Mouse (Mus musculus) adrenal gland, adult (tissue): Measurements from ENCODE around the gene L1td1.
"Not testable (repeated sequence)": the region's sequence is repeated elsewhere in the genome, so short reads cannot be mapped to it uniquely, and the experiment has no call there.

Experiments
- DNase-seq, 2 experiments: peaks; one replicate each; pipeline ENCODE4 v3.0.0; 2022 to 2023; ENCODE audit warnings: low spot score in 1 of 2; ENCODE audit not compliant: inconsistent age in 2 of 2

Gene L1td1

DNA sequence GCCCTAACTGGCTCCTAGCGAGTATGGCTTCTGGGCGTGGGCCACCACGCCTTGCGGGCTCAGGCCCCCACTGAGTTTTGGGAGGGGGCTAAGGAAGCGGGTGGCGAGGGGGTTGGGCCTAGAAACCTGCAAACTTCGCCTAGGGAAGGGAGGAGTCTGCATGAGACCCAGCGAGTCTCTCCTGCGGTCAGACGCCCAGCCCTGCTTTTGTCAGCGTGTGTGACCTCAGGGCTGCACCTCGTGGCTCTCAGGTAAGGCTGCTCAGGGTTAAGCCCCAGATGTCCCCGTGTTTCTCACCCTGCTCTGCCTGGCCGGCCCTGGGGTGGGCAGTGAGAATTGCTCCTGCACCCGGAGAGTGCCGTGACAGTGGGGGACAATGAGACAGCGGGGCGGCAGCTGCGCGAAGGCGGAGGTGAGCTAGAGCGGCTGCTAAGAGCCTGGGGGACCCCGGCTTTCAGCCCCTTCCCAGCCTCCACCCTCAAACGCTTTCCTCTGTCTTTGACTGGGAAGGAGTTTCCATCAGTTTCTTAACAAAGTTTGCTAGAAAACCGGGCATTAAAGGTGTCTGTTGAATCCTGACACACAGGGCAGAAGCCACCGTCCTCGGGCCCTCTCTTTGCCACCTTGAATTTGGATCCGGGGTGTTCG is at the start of gene L1td1:
TSS of gene L1td1 (plus strand) at position 145 of the 648 bp plus-strand sequence.
- no peak for DNase-seq

DNA sequence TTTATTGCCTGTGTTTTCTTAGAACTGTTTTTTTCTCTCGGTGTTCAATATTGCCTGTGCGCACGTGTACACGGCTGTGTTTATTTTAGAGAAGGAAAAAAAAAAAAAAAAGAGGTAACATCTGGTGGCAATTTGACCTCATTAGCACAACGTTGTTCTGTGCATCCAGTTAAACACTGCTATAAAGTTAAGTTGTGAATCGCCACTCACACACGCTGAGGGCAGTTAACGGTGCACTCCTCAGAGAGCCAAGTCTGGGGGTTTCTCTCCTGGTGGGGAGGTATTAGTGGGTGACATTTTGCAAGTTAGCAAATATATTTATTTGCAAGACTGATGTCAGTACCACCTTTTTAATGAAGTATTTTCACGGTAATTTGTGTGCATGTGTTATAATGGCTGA is 49.0 kb upstream of the L1td1 start:
- DNase-seq, result no peak

DNA sequence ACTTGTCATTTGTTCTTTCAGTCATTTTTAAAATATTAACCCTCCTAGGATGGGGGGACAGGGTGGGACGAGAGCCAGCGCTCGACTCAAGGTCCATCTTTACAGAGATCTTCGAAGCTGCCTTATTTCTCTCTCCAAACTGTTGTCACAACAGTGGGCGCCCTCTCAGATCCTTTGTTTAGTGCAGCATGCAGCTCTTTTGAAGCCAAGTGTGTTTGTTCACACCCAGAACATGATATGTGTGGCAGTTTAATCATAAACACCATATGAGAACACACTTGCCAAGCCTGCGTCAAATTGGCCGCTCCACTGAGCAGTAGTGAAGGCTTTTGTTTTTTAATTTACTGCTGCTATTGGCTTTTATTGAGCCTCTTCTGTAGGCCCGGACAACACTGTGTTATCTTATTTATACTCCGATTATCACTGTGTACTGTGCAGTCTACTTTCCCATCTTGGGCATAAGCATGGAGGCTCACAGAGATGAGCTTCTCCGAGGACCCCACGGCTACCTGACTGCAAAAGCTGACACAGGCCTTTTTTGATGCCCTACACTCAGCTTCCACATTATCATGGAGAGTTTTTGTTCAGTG is 39.8 kb upstream of the L1td1 start:
- DNase-seq, result no peak

DNA sequence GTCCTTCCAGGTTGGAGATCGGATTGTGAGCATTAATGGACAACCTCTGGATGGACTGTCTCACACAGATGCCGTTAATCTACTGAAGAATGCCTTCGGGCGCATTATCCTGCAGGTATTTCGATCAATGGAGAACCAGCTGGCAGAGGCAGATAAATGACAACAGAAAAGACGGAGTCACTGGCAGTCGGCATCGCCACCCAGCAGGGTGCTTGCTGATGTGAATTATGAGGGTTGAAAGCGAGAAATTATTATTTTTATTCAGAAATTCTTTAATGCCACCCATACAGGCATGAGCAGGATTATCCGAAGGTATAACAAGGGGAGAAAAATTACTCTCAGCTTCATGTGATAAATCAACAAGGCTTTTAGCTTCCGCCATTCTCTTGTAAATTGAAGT is 38.4 kb upstream of the L1td1 start:
- no peak for DNase-seq

- no peak for DNase-seq
Measured at GRCm38 (mm10) chr4:98688520-98688919, 38.0 kb upstream of the L1td1 start.

GRCm38 (mm10) chr4:98689988-98690387 is 36.5 kb upstream of the L1td1 start:
- DNase-seq, result no peak

GRCm38 (mm10) chr4:98693465-98694185 is 32.9 kb upstream of the L1td1 start:
- peak in 1 of 2 experiments; percentile 26 for DNase-seq

- DNase-seq, result no peak
Measured at GRCm38 (mm10) chr4:98697932-98698331, 28.6 kb upstream of the L1td1 start.

DNA sequence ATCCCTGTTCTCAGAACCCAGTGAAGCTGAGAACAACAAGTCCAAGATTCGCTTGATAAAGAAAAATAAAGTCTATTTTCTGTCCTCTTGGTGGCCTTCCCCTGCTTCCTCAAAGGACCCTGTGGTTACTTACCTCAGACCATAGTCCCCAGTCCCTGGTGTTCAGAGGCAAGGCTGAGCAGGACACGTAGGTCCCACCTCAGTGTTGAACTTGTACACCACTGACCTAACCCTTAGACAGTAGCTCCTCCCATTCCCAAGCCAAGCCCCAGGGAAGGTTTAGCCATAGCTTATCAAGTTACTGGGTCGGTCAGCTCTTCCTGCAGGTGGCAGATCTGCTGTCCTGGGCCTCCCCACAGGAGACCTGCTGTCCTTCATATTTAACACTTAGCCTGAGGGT is 27.6 kb upstream of the L1td1 start:
- no peak for DNase-seq

DNA sequence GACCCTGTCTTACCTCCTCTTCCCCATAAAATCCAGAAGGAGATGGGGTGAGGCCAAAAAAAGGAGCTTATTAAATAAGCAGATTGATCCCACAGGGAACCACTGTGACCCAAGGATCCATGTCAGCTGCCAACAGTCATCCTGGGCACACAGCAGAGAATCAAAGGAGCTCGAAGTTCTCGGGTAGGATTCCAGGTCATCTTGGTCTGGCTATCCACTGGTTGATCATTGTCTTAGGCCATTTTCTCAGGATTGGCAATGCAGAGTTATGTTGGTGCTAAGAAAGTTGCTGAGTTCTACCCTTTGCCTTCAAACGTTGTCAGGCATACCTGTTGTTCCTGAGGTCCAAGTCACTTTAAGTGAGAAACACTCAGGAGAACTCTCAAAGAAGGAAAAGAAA is 26.4 kb upstream of the L1td1 start:
- DNase-seq, result no peak

DNA sequence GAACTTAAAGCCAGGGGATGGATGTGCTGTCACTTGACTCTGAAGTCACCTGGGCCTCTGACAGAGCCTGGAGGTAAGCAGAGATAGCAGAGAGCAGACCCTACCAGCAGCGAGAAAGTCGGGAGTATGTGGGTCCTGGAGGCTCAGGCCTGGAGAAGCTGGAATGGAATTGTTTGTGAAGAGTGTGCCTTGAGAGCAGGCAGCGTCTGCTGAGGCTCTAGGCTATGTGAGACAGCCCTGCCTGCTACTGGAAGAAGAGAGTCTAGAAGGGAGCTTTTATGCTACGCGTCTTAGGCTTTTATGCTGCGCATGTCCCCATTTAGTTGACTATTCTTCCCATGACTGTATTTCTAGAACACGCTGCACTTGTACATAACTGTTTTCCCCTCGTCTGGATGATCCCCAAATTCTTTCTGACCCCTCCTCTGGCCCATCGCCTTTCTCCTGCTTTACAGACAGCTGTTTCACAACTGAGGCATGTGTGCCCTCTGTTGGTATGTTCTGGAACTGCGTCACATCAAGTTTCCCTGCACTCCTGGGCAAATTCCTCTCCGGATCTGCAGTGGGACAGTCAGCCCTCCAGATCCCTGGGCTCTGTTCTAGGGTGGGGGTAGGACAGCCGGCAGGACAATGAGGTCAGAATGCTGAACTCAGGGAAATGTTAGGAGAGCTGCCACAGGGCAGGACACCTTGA is 24.2 kb upstream of the L1td1 start:
- peak; percentile 25 to 83 for DNase-seq

- no peak for DNase-seq
Measured at GRCm38 (mm10) chr4:98710891-98711290, 15.6 kb upstream of the L1td1 start.

- DNase-seq, result no peak
Measured at GRCm38 (mm10) chr4:98717735-98718546, 8.6 kb upstream of the L1td1 start.

DNA sequence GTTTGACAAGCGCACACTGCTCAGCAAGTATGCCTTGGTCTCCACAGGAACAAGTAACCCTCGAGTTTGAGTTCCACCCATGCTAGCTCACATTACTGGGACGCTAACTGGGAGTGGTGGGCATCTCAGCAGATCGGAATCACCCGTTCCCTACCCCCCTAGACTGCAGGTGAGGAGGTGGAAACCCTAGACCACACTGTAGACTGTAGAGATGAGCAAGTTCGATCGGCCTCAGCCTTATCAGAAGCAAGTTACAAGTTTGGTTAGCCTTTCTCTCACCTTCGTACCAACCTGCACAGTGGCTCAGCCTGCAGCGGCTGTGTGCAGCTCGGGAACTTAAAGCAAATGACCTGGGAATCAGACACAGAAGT is 8.0 kb upstream of the L1td1 start:
- DNase-seq, result no peak

DNA sequence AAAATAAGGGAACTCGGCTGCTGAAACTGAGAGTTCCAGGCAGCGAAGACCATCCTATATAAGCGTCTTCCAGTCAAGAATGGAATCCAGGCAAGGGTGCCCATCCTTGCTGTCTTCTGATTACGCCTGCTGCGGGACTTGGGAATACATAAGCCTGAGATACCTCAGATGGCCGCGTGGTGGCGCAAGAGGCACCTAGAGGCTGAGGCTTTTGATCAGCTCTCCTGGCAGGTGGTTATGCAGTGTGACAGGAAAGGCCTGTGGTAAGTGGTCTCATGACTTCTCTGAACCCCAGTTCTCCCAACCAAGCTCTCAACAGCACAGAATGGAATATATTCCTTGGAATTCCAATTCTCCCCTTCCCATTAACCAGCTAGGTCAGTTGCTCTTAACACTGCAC is 4.1 kb upstream of the L1td1 start:
- DNase-seq, result peak; percentile 43 to 83

DNA sequence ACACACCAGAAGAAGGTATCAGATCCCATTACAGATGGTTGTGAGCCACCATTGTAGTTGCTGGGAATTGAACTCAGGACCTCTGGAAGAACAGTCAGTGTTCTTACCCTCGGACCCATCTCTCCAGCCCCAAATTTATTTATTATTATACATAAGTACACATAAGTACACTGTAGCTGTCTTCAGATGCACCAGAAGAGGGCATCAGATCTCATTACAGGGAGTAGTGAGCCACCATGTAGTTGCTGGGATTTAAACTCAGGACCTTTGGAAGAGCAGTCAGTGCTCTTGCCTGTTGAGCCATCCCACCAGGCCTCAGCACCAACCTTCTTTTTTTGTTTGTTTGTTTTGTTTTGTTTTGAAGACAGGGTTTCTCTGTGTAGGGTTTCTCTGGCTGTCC is 1.9 kb upstream of the L1td1 start:
- not testable (repeated sequence) for DNase-seq

DNA sequence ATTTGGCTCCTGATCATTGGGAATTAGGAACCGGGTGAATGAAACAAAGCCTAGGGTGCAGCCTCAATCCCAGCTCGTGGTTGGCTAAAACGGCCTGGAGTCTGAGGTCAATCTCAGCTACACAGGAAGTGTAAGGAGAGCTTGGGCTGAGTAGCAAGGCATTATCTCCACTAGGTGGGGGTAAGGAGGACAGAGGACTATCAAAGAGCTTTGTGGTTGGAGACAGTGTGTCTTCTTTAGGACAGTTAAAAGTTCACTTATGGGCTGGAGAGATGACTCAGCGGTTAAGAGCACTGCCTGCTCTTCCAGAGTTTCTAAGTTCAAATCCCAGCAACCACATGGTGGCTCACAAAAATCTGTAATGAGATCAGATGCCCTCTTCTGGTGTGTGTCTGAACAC is 1.1 kb upstream of the L1td1 start:
- DNase-seq, result no peak

- DNase-seq, result no peak
Measured at GRCm38 (mm10) chr4:98727295-98727958, 893 bp downstream of the L1td1 start.

- no peak for DNase-seq
Measured at GRCm38 (mm10) chr4:98727959-98728347, 1.4 kb downstream of the L1td1 start.

DNA sequence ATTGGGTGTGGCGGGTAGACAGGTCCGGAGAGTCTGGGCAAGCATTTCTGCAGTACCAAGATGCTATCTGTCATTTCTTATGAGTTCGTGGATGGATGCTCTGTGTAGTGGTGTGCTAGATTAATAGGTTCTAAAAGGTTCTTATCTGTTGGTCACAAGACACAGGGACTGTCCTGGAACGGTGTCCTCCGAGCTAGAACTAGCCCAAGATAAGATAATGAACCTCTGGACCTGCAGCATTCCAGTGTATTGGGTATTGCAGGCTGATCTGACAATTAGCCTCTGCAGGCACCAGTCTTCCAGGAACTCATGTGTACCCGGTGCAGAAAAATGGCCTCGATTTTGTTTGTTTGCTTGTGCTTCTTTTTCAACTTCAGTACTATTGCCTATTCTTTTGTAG is 2.2 kb downstream of the L1td1 start:
- no peak for DNase-seq

- DNase-seq, result no peak
Measured at GRCm38 (mm10) chr4:98733660-98734059, 7.1 kb downstream of the L1td1 start.
